Mouse (Mus musculus) CD4-positive naive resting alpha-beta T cell, adult 76 days (primary cell): ENCODE data around the gene Dazap1. TPM values are rescaled to one million over a fixed set of nuclear protein-coding genes. Genes with fewer than 3 reads are reported as not detected.

ENCODE experiments used
- total RNA-seq: library from RNA; stranded (reverse); gene quantifications from one replicate; pipeline ENCODE4 v1.2.4, GENCODE M21; 2023

Dazap1 gene
- total RNA-seq: 199 TPM

GRCm38 (mm10) chr10:80260642-80261584, at the start of gene Dazap1, which contains the start of gene Gamt:
TSS of gene Dazap1 (plus strand) at chr10:80261486.
TSS of gene Gamt (minus strand) at chr10:80261012.

GRCm38 (mm10) chr10:80226416-80227165, 34.7 kb upstream of the Dazap1 start, which contains the start of gene Mum1:
TSS of gene Mum1 (plus strand) at chr10:80226434.

GRCm38 (mm10) chr10:80248971-80249640, 12.2 kb upstream of the Dazap1 start, which contains the start of gene Ndufs7:
TSS of gene Ndufs7 (plus strand) at chr10:80249121.

GRCm38 (mm10) chr10:80292251-80293146, 31.2 kb downstream of the Dazap1 start, which contains the start of gene Rps15:
TSS of gene Rps15 (plus strand) at chr10:80292453.

GRCm38 (mm10) chr10:80295618-80296425, 34.5 kb downstream of the Dazap1 start, which contains the start of gene Apc2:
TSS of gene Apc2 (plus strand) at chr10:80295977.

GRCm38 (mm10) chr10:80320340-80320760, 59.1 kb downstream of the Dazap1 start, which contains the start of gene 2310011J03Rik:
TSS of gene 2310011J03Rik (minus strand) at chr10:80320537.

GRCm38 (mm10) chr10:80329273-80330081, 68.2 kb downstream of the Dazap1 start, which contains the start of the genes Pcsk4 and Reep6:
TSS of gene Pcsk4 (minus strand) at chr10:80329498.
TSS of gene Reep6 (plus strand) at chr10:80329953.

Other genes starting within 250 kb of the Dazap1 start
- gene Arhgap45, start 244.8 kb upstream of the Dazap1 start, total RNA-seq: 890 TPM
- gene Polr2e, start 221.7 kb upstream of the Dazap1 start, total RNA-seq: 50.1 TPM
- 134 TPM for gene Gpx4, start 214.3 kb upstream of the Dazap1 start, total RNA-seq
- 115 TPM for gene Sbno2, start 155.9 kb upstream of the Dazap1 start, total RNA-seq
- 140 TPM for gene Stk11, start 145.7 kb upstream of the Dazap1 start, total RNA-seq
- 152 TPM for gene Atp5d, start 122.9 kb upstream of the Dazap1 start, total RNA-seq
- gene Cbarp, start 120.7 kb upstream of the Dazap1 start, total RNA-seq: 51.8 TPM
- gene Midn, start 113.2 kb upstream of the Dazap1 start, total RNA-seq: 88.1 TPM
- 229 TPM for gene Cirbp, start 95.5 kb upstream of the Dazap1 start, total RNA-seq
- 14.7 TPM for gene 1600002K03Rik, start 88.5 kb upstream of the Dazap1 start, total RNA-seq
- 0.44 TPM for gene Efna2, start 82.0 kb upstream of the Dazap1 start, total RNA-seq
- 70.1 TPM for gene Mum1, start 35.1 kb upstream of the Dazap1 start, total RNA-seq
- gene Ndufs7, start 12.4 kb upstream of the Dazap1 start, total RNA-seq: 83.2 TPM
- gene Gamt, start 474 bp upstream of the Dazap1 start, total RNA-seq: not detected
- gene Rps15, start 31.0 kb downstream of the Dazap1 start, total RNA-seq: 4,176 TPM
- gene Apc2, start 34.5 kb downstream of the Dazap1 start, total RNA-seq: 0.06 TPM
- 21.3 TPM for gene 2310011J03Rik, start 59.1 kb downstream of the Dazap1 start, total RNA-seq
- 2.0 TPM for gene Pcsk4, start 68.0 kb downstream of the Dazap1 start, total RNA-seq
- not detected for gene Reep6, start 68.5 kb downstream of the Dazap1 start, total RNA-seq
- not detected for gene Adamtsl5, start 86.9 kb downstream of the Dazap1 start, total RNA-seq
- not detected for gene Plk5, start 95.0 kb downstream of the Dazap1 start, total RNA-seq
- 9.0 TPM for gene Mex3d, start 126.2 kb downstream of the Dazap1 start, total RNA-seq
- gene Mbd3, start 138.1 kb downstream of the Dazap1 start, total RNA-seq: 81.1 TPM
- gene Uqcr11, start 145.3 kb downstream of the Dazap1 start, total RNA-seq: 47.1 TPM
- 82.4 TPM for gene Tcf3, start 172.2 kb downstream of the Dazap1 start, total RNA-seq
- gene Onecut3, start 233.3 kb downstream of the Dazap1 start, total RNA-seq: not detected